Mouse (Mus musculus): ENCODE measurements around the gene Sfta2. TPM values are rescaled to one million over a fixed set of nuclear protein-coding genes. Genes with fewer than 3 reads are reported as not detected.
A peak's percentile ranks its signal among the peaks of the same experiment; 100 is the strongest.

Gene Sfta2
- polyA plus RNA-seq, 1 experiment, result not detected

DNA sequence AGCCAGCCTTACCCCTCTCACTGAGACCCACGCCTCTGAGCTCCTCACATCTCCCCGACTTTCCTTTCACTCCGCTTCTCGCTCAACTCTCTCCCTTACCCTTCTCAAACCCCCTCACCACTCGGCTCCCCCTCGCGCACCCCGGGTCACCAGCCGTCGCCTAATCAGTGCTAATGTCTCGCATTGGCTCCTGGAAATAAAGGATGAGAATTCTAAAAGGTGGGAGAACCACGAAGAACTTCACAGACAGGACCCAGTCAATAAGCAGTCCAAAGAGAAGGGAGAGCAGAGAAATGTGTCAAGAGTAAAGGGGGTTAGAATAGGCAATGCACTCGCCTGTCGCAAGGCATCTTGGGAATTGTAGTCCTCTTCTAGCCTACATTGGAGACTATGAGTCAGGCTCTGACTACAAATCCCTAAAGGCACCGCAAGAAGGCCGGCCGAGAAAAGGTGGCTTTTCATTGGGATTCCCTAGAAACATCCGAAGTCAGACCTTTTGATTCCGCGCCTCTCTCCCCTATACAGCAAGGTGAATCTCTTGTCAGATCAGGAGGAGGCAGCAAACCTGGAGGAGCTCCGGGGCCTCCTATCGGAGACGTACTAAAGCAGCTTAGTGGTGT lies 72.2 kb downstream of the Sfta2 start, which contains the start of gene Gtf2h4:
Gtf2h4 (minus strand) TSS at position 324 of the 620 bp plus-strand sequence.
- Histone ChIP-seq H3K4me1 (ENCODE audit: control insufficient read depth, insufficient read depth, insufficient read length, low read length) (no peaks in the 10 kb centered on the region), H3K27ac (replicated peaks; ENCODE audit: low read depth, low read length) (peak within 1 kb of the TSS; percentile 52), H3K4me3 (ENCODE audit: insufficient read depth, low read depth, low read length) (peak within 1 kb of the TSS; percentile 80)

DNA sequence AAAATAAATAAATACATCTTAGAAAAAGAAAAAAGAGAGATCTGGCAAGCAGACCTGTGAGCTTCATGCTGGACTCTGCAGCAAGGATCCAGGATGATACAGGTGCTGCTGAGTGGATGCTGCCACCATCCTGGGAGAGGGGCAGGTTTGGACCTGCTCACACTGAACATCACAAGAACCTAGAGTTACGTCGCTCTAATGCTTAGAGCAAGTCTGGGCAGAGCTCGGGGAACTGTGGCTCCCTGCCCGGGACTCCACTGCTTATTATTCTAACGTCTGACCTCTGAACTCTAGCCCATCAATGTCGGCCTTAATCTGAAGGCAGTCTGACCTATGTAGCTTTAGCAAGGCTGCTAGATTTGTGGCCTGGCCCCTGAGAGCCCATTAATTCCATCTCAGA lies 79.2 kb downstream of the Sfta2 start:
- no peak overlapping the region for H3K27ac ChIP-seq (replicated peaks; ENCODE audit: low read depth, low read length)

DNA sequence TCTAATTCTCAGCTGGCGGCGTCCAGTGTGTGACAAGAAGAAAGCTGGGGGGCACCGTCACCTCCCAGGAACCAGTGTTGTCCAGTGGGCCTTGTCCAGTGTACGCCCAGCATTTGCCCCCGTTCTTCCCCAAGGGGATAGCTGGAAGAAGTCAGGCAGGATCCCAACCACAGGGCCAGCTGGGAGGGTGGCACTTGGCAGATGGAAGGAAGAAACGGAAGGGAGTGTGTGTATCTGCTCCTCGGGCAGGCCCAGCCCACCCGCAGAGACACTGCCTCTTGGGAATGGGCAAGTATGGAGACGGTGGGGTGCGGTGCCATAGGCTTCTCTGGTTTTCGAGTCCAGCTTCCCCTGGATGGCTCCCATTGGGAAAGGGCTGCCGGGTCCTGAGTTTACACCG lies 80.6 kb downstream of the Sfta2 start:
- H3K4me1 ChIP-seq (ENCODE audit: control insufficient read depth, insufficient read depth, insufficient read length, low read length), result no peaks in the 10 kb centered on the region
- no peak overlapping the region for H3K27ac ChIP-seq (replicated peaks; ENCODE audit: low read depth, low read length)
- no peak overlapping the region for H3K4me3 ChIP-seq (ENCODE audit: insufficient read depth, low read depth, low read length)

More for the DNA sequence above, 79.2 kb downstream of the Sfta2 start:
- Histone ChIP-seq H3K4me1 (ENCODE audit: control insufficient read depth, insufficient read depth, insufficient read length, low read length) (no peaks in the 10 kb centered on the region), H3K4me3 (ENCODE audit: insufficient read depth, low read depth, low read length) (no peak overlapping the region)

DNA sequence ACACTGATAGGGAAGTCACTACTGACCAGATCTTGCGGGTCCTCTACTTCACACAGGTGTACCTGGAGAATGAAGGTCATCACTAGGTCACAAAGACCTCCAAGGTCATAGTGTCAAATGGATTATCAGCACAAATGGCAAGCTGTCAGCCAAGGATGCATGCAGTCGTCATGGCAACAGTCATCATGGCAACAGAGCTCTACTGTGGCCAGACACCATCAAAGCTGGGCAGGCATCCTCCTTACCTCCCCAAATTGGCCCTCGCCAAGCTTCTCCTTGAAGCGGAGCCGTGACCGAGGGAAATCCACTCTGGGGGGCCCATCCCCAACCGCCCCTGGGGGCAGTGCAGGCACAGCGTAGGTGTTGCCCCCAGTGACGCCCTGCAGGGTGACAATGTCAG lies 83.7 kb downstream of the Sfta2 start:
- Histone ChIP-seq H3K4me3 (ENCODE audit: insufficient read depth, low read depth, low read length) (no peak overlapping the region), H3K4me1 (ENCODE audit: control insufficient read depth, insufficient read depth, insufficient read length, low read length) (no peaks in the 10 kb centered on the region), H3K27ac (replicated peaks; ENCODE audit: low read depth, low read length) (no peak overlapping the region)

DNA sequence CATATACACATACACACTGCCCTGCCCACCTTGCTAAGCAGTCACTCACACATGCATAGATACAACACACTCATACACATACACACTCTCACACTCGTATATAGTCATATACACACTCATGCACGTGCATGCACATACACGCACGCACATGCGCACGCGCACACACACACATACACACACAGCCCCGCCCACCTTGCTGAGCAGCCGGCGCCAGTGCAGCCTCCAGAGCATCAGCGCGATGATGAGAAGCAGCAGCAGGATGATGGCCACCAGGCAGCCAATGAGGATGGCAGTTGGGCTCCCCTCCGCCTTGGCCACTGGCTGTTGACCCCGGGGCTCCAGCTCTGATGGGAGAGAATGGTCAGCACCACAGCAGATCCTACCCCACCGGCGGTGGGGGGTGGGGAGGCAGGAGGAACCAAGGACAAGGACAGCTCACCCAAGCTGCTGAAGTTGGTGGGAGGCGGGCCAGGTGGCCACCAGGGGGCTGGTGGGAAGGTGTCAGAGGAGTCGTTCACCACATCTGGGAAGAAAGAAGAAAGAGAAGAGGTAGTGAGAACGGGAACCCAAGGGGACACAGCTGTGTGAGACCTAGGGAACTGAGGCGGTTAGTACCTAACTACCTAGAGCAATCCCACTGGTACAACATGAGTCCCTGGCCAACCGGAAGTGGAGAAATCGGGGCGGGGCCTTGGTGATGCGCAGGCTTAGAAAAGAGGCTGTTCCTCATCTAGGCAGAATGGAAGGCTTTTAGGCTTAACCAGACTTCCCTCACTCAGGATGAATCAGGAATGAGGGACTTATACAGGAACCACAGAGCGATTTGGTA lies 87.2 kb downstream of the Sfta2 start:
- Histone ChIP-seq H3K4me3 (ENCODE audit: insufficient read depth, low read depth, low read length) (no peak overlapping the region), H3K4me1 (ENCODE audit: control insufficient read depth, insufficient read depth, insufficient read length, low read length) (no peaks in the 10 kb centered on the region), H3K27ac (replicated peaks; ENCODE audit: low read depth, low read length) (no peak overlapping the region)

DNA sequence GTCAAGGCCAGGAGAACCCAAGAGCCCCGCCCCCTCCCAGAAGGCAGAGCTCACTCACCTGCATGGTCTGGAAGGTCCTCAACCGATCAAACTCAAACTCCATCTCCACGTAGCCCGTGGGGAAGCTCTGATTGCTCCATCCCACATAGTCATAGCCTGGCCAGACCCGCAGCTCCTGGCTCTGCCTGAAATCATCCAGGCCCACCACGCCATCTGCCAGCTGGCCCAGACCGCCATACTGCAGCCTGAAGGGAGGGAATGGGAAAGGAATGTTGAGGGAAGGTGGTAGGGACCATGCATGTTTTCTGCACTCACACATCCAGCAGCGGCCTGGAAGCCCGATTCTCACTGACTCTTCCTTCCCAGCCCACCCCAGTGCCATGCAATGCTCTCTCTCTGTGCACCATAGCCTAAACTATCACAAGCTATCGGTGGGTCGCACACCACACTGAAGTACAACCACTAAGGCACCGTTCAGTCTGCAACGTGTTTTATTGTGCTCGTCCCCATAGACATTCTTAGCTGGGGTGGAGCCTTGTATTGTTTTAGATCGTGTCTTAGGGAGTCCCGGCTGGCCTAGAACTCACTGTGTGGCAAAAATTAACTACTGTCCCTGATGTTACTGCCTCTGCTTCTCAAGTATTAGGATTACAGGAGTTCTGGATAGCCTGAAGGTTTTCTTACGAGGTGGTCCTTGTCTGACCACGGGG lies 88.7 kb downstream of the Sfta2 start:
- no peak overlapping the region for H3K4me3 ChIP-seq (ENCODE audit: insufficient read depth, low read depth, low read length)
- no peaks in the 10 kb centered on the region for H3K4me1 ChIP-seq (ENCODE audit: control insufficient read depth, insufficient read depth, insufficient read length, low read length)
- no peak overlapping the region for H3K27ac ChIP-seq (replicated peaks; ENCODE audit: low read depth, low read length)

DNA sequence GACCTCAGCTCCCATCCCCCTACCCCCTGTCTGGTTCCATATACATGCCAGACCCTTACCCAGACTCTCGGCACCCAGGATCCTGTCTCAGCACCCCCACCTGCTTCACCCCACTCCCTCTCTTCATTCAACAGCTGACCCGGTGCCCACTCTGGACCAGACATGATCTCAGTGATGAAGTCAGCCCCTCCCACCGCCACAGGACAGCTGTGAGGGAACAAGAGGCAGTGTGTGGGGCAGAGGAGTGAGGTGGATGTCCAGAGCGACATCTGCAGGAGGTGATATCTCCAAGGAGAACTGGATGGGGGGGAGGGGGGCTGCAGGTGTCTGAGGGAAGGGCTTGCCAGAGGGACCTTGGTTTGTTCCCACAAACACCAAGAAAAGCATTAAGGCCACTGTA lies 90.5 kb downstream of the Sfta2 start:
- no peak overlapping the region for H3K27ac ChIP-seq (replicated peaks; ENCODE audit: low read depth, low read length)
- H3K4me3 ChIP-seq (ENCODE audit: insufficient read depth, low read depth, low read length), result no peak overlapping the region
- H3K4me1 ChIP-seq (ENCODE audit: control insufficient read depth, insufficient read depth, insufficient read length, low read length), result no peaks in the 10 kb centered on the region

DNA sequence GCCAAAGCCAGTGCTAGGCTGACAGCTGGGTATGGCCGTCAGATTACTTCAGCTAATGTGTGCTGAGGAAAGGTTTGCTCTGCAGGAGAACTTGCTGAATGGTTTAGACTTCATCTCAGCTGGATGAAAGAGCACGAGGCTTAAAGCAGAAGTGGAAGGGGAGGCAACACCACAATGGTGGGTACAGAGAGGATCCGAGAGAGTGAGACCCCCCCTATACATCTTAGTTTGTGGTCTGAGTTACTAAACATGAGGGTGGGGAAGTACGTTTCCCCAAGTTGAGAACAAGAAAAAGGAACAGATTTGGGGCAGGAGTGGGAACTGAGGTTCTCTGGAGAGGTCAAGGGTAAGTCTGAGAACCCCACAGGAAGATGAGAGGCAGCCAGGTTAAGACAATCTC lies 91.0 kb downstream of the Sfta2 start:
- Histone ChIP-seq H3K4me3 (ENCODE audit: insufficient read depth, low read depth, low read length) (no peak overlapping the region), H3K27ac (replicated peaks; ENCODE audit: low read depth, low read length) (no peak overlapping the region)

DNA sequence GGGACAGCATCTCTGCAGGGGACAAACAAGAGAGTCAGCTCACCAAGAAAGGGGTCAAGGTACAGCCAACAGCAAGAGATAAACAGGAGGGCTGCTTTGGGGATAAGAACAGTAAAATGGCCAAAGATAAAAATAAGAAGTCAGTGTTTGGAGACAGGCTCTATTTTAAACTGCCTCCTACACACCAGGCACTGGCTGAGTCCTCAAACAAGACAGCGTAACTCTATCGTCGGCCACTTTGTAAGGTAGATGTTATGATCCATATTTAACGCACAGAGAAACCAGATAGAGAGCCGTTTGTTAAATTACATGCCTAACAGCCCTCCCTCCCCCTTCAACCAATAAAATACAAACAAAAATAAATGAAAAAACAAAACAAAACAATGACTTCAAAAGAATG lies 92.6 kb downstream of the Sfta2 start:
- Histone ChIP-seq H3K4me1 (ENCODE audit: control insufficient read depth, insufficient read depth, insufficient read length, low read length) (no peaks in the 10 kb centered on the region), H3K4me3 (ENCODE audit: insufficient read depth, low read depth, low read length) (no peak overlapping the region), H3K27ac (replicated peaks; ENCODE audit: low read depth, low read length) (no peak overlapping the region)

More for the DNA sequence above, 91.0 kb downstream of the Sfta2 start:
- H3K4me1 ChIP-seq (ENCODE audit: control insufficient read depth, insufficient read depth, insufficient read length, low read length), result no peaks in the 10 kb centered on the region

DNA sequence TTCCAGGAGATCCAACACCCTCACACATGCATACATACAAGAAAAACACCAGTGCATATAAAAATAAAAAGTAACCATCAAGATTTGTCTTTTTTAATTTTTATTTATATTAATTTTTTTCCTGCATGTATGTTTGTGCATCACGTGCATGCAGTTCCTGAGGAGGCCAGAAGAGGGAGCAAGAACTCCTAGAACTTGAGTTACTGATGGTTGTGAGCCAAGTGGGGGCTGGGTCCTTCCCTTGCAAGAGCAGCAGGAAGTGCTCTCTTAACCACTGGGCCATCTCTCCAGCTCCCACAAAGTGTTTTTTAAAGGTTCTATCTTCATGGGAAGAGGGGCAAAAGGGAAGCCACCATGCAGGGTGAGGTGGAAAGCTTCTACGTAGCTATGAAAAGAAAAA lies 93.9 kb downstream of the Sfta2 start:
- Histone ChIP-seq H3K4me3 (ENCODE audit: insufficient read depth, low read depth, low read length) (no peak overlapping the region), H3K4me1 (ENCODE audit: control insufficient read depth, insufficient read depth, insufficient read length, low read length) (no peaks in the 10 kb centered on the region), H3K27ac (replicated peaks; ENCODE audit: low read depth, low read length) (no peak overlapping the region)

DNA sequence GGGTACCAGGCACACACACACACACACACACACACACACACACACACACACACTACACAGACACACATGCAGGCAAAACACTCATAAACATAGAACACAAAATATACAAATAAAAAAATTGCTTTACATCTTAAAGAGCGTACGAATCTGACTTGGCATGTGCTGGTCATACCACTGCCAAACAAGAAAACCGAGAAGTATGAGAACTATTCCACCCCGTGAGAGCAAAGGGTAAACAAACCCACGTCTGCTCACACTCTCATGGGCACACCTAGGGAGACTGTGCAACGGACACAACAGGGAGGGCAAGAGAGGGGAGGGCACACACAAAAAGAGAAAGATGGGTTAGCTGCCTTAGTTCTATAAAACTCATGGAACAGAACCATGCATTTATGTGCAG lies 95.3 kb downstream of the Sfta2 start:
- Histone ChIP-seq H3K4me1 (ENCODE audit: control insufficient read depth, insufficient read depth, insufficient read length, low read length) (no peaks in the 10 kb centered on the region), H3K27ac (replicated peaks; ENCODE audit: low read depth, low read length) (no peak overlapping the region), H3K4me3 (ENCODE audit: insufficient read depth, low read depth, low read length) (no peak overlapping the region)

DNA sequence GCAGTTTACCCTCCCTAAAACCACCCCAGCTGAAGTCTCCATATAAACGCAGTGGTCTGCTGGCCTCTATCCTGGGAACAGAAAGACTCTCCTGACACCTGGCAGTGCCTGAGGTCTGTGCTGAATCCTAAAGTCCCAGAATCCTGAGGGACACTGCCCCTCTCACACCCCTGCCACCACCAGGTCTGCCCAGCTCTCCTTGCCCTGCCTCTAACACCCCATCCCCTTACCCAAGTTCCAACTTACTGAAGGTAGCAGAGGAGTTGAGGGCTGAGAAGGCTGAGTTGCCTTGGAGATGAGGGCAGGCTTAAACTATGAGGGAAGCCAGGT lies 96.0 kb downstream of the Sfta2 start:
- H3K27ac ChIP-seq (replicated peaks; ENCODE audit: low read depth, low read length), result no peak overlapping the region
- H3K4me1 ChIP-seq (ENCODE audit: control insufficient read depth, insufficient read depth, insufficient read length, low read length), result no peaks in the 10 kb centered on the region
- no peak overlapping the region for H3K4me3 ChIP-seq (ENCODE audit: insufficient read depth, low read depth, low read length)

DNA sequence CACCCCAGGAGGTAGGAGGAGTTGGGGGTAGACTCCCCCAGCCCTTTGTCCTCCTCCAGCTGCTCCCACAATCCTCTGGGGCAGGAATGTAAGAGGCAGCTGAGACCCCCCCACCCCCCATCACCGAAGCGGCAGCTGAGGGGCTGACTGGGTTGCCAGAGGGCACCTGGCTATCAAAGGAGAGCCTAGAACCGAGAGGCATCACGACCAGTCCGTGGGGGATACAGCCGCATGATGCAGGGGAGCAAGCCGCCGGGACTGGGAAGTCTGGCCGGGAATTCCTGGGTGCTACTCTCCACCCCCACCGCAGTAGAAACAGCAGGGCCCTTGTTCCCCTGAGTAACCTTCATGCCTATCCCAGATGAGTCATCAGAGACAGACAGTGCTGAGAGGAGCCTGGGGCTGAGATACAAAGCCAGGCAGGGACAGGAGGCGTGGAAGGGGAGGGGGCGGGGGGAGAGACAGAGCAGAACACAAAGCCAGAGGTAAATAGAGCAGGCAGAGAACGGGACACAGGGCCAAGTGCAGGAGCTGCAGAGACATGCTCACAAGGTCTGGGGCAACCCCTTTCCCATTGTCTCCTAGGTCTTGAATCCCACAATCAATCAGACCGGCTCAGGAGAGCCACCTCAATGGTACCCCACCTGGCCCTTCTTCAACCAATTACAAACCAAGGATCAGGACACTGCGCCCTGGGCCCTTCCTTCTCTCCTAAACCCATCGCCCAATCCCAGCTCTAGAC lies 96.6 kb downstream of the Sfta2 start:
- Histone ChIP-seq H3K4me3 (ENCODE audit: insufficient read depth, low read depth, low read length) (no peak overlapping the region), H3K27ac (replicated peaks; ENCODE audit: low read depth, low read length) (no peak overlapping the region), H3K4me1 (ENCODE audit: control insufficient read depth, insufficient read depth, insufficient read length, low read length) (no peaks in the 10 kb centered on the region)

DNA sequence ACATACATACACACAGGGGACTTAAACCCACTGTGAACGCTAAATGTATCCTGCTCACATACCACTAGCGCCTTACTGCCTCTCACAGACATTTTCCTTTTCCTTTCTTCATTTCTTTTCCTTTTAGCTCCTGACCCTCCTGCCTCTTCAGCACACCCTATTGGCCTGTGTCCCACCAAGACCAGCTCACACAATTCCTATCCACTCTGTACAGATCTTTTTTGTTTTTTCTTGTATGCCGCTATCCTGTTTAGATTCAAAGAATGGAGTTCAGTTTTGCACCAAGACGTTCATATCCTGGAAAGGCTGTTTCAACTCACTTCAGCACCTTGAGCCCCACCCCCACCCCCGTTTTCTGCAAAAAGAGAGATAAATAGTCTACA lies 97.1 kb downstream of the Sfta2 start:
- no peak overlapping the region for H3K4me3 ChIP-seq (ENCODE audit: insufficient read depth, low read depth, low read length)

DNA sequence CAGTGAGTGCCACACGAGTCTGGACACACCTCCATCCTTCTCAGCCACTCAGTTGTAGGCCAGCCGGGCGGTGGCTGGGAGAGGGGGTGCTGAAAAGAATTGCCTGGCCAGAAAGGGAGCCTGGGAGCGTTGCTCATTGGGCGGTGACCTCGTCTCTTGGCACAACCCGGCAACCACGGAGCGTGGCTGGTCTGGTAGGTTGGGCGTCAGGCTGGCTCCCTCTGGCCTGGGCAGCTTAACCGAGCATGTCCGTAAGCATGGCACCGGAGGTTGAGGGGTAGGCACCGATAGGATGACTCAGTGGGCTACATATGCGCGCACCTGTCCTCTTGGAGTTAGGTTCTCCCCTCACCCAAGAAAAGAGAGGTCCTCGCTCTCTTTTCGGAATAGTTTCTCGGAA lies 98.6 kb downstream of the Sfta2 start:
- Histone ChIP-seq H3K4me3 (ENCODE audit: insufficient read depth, low read depth, low read length) (peak overlapping the region; percentile 60), H3K4me1 (ENCODE audit: control insufficient read depth, insufficient read depth, insufficient read length, low read length) (peaks cover 2% of the 10 kb centered on the region; the same call in 1 of the 2 replicates), H3K27ac (replicated peaks; ENCODE audit: low read depth, low read length) (peak overlapping the region; percentile 46)

More for the DNA sequence above, 97.1 kb downstream of the Sfta2 start:
- H3K27ac ChIP-seq (replicated peaks; ENCODE audit: low read depth, low read length), result no peak overlapping the region
- no peaks in the 10 kb centered on the region for H3K4me1 ChIP-seq (ENCODE audit: control insufficient read depth, insufficient read depth, insufficient read length, low read length)

All from brown adipose tissue, adult 24 weeks (tissue).